Mouse (Mus musculus) heart, adult 2 months (tissue): Measurements from ENCODE around the gene Olfr134. TPM values are rescaled to one million over a fixed set of nuclear protein-coding genes. Genes with fewer than 3 reads are reported as not detected.
"Not testable (repeated sequence)": the region's sequence is repeated elsewhere in the genome, so short reads cannot be mapped to it uniquely, and the experiment has no call there.

ENCODE experiments used
- DNase-seq, 2 experiments: peaks; one replicate each; pipeline ENCODE4 v3.0.0; 2021
- H3K27ac ChIP-seq: fragments of 200-600 bp; 2 replicates; pipeline ENCODE4 v1.8.1; 2022
- H3K27me3 ChIP-seq: fragments of 200-500 bp; 2 replicates; pipeline ENCODE4 v1.6.1; 2012; ENCODE audit warnings: mild to moderate bottlenecking, low read length, inconsistent platforms, mixed read lengths; ENCODE audit not compliant: control insufficient read depth, insufficient read depth
- H3K36me3 ChIP-seq: fragments of 200-500 bp; 2 replicates; pipeline ENCODE4 v1.6.1; 2012; ENCODE audit warnings: low read length, inconsistent platforms; ENCODE audit not compliant: control insufficient read depth, insufficient read depth
- H3K4me1 ChIP-seq: fragments of 200-500 bp; 2 replicates; pipeline ENCODE4 v1.6.1; 2011; ENCODE audit warnings: low read length; ENCODE audit not compliant: control insufficient read depth, insufficient read depth
- H3K4me3 ChIP-seq: fragments of 200-600 bp; 2 replicates; pipeline ENCODE4 v1.8.1; 2022
- H3K79me2 ChIP-seq: fragments of 200-500 bp; replicated peaks from 2 replicates; pipeline ENCODE4 v1.6.1; 2012; ENCODE audit warnings: mild to moderate bottlenecking, inconsistent platforms, low read length, moderate library complexity, mixed read lengths; ENCODE audit not compliant: control insufficient read depth, insufficient read depth
- H3K9ac ChIP-seq: fragments of 200-500 bp; 2 replicates; pipeline ENCODE4 v1.6.1; 2012; ENCODE audit warnings: low read depth, mild to moderate bottlenecking, control low read depth, inconsistent platforms, low read length, mixed read lengths
- CTCF ChIP-seq: fragments of 200-600 bp; IDR thresholded peaks from 2 replicates; pipeline ENCODE4 v1.8.1; 2022; ENCODE audit warnings: antibody characterized with exemption, mild to moderate bottlenecking, moderate library complexity
- EP300 ChIP-seq: fragments of 200-500 bp; IDR thresholded peaks from 2 replicates; pipeline ENCODE4 v1.6.1; 2011; ENCODE audit warnings: low read depth, low read length, control low read depth; ENCODE audit not compliant: insufficient read depth
- POLR2A ChIP-seq: fragments of 200-500 bp; IDR thresholded peaks from 2 replicates; pipeline ENCODE4 v1.6.1; 2011; ENCODE audit warnings: mild to moderate bottlenecking, low read depth, low read length, control low read depth; ENCODE audit not compliant: insufficient read depth
- WGBS: fragments of 180-500 bp; shearing (Covaris S2); methylation state at CpG from one replicate; pipeline ENCODE4 v1.1.7; 2018; 5-methylcytosine and 5-hydroxymethylcytosine counted together
- intact Hi-C: fragments of 180-260 bp; cut with DNase I; formaldehyde crosslinking; loops from one replicate; pipeline ENCODE4 v1.15.1; 2025
- long read RNA-seq: library from polyadenylated mRNA; stranded (forward); transcript quantifications from one replicate; pipeline ENCODE4 v2.0.0, GENCODE M21; 2021
- polyA plus RNA-seq: library from polyadenylated mRNA; depleted of rRNA; stranded (reverse); fragments of >200 nt; gene quantifications from 2 replicates; pipeline ENCODE4 v1.2.3, GENCODE M21; 2012; rRNA removed
- total RNA-seq, 2 experiments: library from RNA; stranded (reverse); gene quantifications; 2 replicates each; pipeline ENCODE4 v1.2.3; 2021

The Olfr134 gene
- total RNA-seq (not detected), polyA plus RNA-seq (not detected in 2 replicates)
- long read RNA-seq = 0 reads

GRCm38 (mm10) chr17:38171088-38171487 lies at the start of gene Olfr134:
TSS of gene Olfr134 (plus strand) at chr17:38171388.
- Histone ChIP-seq H3K4me3 (no peak within 1 kb of the TSS), H3K4me1 (no peaks in the 10 kb centered on the region), H3K27ac (no peak within 1 kb of the TSS), H3K9ac (no peak within 1 kb of the TSS), H3K27me3 (no peaks in the 10 kb centered on the region), H3K36me3 (no peaks in the 10 kb centered on the region), H3K79me2 (no peaks in the 10 kb centered on the region)
- intact Hi-C loops = no loop called here
- WGBS = 63% methylated on average over 3 of the region's 3 CpGs
- no peak for DNase-seq
- TF ChIP-seq EP300 (no peak), POLR2A (no peak)

- intact Hi-C loops, H3K36me3 ChIP-seq, DNase-seq, H3K79me2 ChIP-seq, H3K27me3 ChIP-seq, H3K4me1 ChIP-seq, H3K4me3 ChIP-seq, H3K9ac ChIP-seq, H3K27ac ChIP-seq: not testable (repeated sequence)
- 71% methylated on average over 1 of the region's 1 CpGs for WGBS
Measured at GRCm38 (mm10) chr17:38124199-38124598, 47.0 kb upstream of the Olfr134 start.

GRCm38 (mm10) chr17:38125371-38125770 lies 45.8 kb upstream of the Olfr134 start:
- H3K27ac ChIP-seq, H3K79me2 ChIP-seq, H3K9ac ChIP-seq, H3K27me3 ChIP-seq, H3K36me3 ChIP-seq, intact Hi-C loops, H3K4me3 ChIP-seq, H3K4me1 ChIP-seq, DNase-seq: not testable (repeated sequence)
- 63% methylated on average over 3 of the region's 3 CpGs for WGBS

- Histone ChIP-seq H3K27ac (no peak within 1 kb of the TSS), H3K4me3 (no peak within 1 kb of the TSS), H3K36me3 (no peaks in the 10 kb centered on the region), H3K79me2 (no peaks in the 10 kb centered on the region), H3K4me1 (no peaks in the 10 kb centered on the region), H3K9ac (no peak within 1 kb of the TSS), H3K27me3 (no peaks in the 10 kb centered on the region)
- intact Hi-C loops = no loop called here
- no peak for DNase-seq
- WGBS = 65% methylated on average over 1 of the region's 1 CpGs
- TF ChIP-seq POLR2A = no peak
- no peak for TF ChIP-seq CTCF
- TF ChIP-seq EP300 = no peak
Measured at GRCm38 (mm10) chr17:38134426-38134825, 36.8 kb upstream of the Olfr134 start, which contains the start of gene Olfr132. TSS of gene Olfr132 (minus strand) at chr17:38134526.

DNA sequence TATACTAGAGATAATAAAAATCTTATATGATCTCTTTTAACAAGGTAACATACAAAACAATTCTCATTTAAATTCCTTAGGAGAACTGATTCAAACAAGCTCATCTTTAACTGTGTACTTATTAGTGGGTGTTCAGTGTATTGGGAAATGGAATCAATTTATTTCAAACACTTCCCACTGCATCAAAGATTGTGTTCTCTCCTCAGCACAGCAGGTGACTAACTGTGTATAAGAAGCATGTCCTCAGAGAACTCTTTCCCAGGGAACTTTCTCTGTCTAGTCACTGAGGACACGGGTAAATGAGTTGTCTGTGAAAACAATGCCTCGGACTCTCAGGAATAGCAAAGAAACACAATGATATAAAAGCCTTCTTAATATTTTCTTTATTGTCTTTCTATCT lies 26.2 kb upstream of the Olfr134 start, which contains the start of gene Olfr133:
Gene Olfr133 (plus strand): TSS at position 301 of the 400 bp plus-strand sequence.
- Histone ChIP-seq H3K4me3 (no peak within 1 kb of the TSS), H3K79me2 (no peaks in the 10 kb centered on the region), H3K36me3 (no peaks in the 10 kb centered on the region), H3K27me3 (no peaks in the 10 kb centered on the region), H3K4me1 (no peaks in the 10 kb centered on the region), H3K9ac (no peak within 1 kb of the TSS), H3K27ac (no peak within 1 kb of the TSS)
- no peak for DNase-seq
- no peak for TF ChIP-seq EP300
- TF ChIP-seq POLR2A = no peak
- TF ChIP-seq CTCF = no peak
- intact Hi-C loops = no loop called here
- WGBS = 58% methylated on average over 2 of the region's 2 CpGs

DNA sequence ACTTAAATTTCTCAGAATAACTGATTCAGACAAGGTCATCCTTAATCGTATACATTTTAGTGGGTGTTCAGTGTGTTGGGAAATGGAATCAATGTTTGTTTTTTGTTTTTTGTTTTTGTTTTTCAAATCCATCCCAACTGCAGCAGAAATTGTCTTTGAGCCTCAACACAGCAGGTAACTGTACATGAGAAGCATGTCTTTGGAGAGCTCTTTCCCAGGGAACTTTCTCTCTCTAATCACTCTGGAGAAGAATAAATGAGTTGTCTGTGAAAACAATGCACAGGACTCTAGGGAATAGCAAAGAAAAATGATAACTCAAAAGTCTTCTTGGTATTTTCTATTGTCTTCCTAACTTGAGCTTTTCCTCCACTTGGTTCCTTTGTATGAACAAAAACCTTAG lies 32.8 kb downstream of the Olfr134 start, which contains the start of gene Olfr135:
Gene Olfr135 (plus strand): TSS at position 301 of the 400 bp plus-strand sequence.
- H3K4me1 ChIP-seq = no peaks in the 10 kb centered on the region
- no peaks in the 10 kb centered on the region for H3K36me3 ChIP-seq
- H3K27ac ChIP-seq = no peak within 1 kb of the TSS
- 77% methylated on average over 1 of the region's 1 CpGs for WGBS
- DNase-seq = no peak
- H3K27me3 ChIP-seq = no peaks in the 10 kb centered on the region
- H3K4me3 ChIP-seq = no peak within 1 kb of the TSS
- no peaks in the 10 kb centered on the region for H3K79me2 ChIP-seq
- no peak for TF ChIP-seq POLR2A
- no peak for TF ChIP-seq EP300
- no peak for TF ChIP-seq CTCF
- H3K9ac ChIP-seq = no peak within 1 kb of the TSS
- intact Hi-C loops = no loop called here

Other genes starting within 250 kb of the Olfr134 start
- gene Olfr761, start 218.3 kb upstream of the Olfr134 start, total RNA-seq = not detected
- gene Olfr761, start 218.3 kb upstream of the Olfr134 start, polyA plus RNA-seq = not detected in 2 replicates
- gene Olfr129, start 111.3 kb upstream of the Olfr134 start, total RNA-seq = not detected
- gene Olfr129, start 111.3 kb upstream of the Olfr134 start, polyA plus RNA-seq = not detected in 2 replicates
- not detected for gene Olfr130, start 107.5 kb upstream of the Olfr134 start, total RNA-seq
- not detected in 2 replicates for gene Olfr130, start 107.5 kb upstream of the Olfr134 start, polyA plus RNA-seq
- not detected for gene Olfr131, start 82.7 kb upstream of the Olfr134 start, total RNA-seq
- gene Olfr131, start 82.7 kb upstream of the Olfr134 start, polyA plus RNA-seq = not detected in 2 replicates
- not detected for gene Olfr132, start 36.9 kb upstream of the Olfr134 start, total RNA-seq
- not detected in 2 replicates for gene Olfr132, start 36.9 kb upstream of the Olfr134 start, polyA plus RNA-seq
- not detected for gene Olfr133, start 26.1 kb upstream of the Olfr134 start, total RNA-seq
- gene Olfr133, start 26.1 kb upstream of the Olfr134 start, polyA plus RNA-seq = not detected in 2 replicates
- gene Olfr135, start 32.9 kb downstream of the Olfr134 start, total RNA-seq = not detected
- not detected in 2 replicates for gene Olfr135, start 32.9 kb downstream of the Olfr134 start, polyA plus RNA-seq
- gene Olfr138, start 89.6 kb downstream of the Olfr134 start, total RNA-seq = not detected
- not detected in 2 replicates for gene Olfr138, start 89.6 kb downstream of the Olfr134 start, polyA plus RNA-seq
- gene Olfr137, start 136.2 kb downstream of the Olfr134 start, total RNA-seq = not detected
- gene Olfr137, start 136.2 kb downstream of the Olfr134 start, polyA plus RNA-seq = not detected in 2 replicates
- gene Olfr136, start 158.4 kb downstream of the Olfr134 start, total RNA-seq = not detected
- not detected in 2 replicates for gene Olfr136, start 158.4 kb downstream of the Olfr134 start, polyA plus RNA-seq
- not detected for gene Esp36, start 248.8 kb downstream of the Olfr134 start, total RNA-seq
- not detected in 2 replicates for gene Esp36, start 248.8 kb downstream of the Olfr134 start, polyA plus RNA-seq